ENCODE assay signal across 15 mouse cellular contexts in genomic region chr10:105542081-105542480, GRCm38 (mm10).
DNase-seq lines count a peak whose midpoint lies in the region.
"Had no signal": no experiment of that assay in that cellular context is flagged by ENCODE, and none has a peak within 500 bp of the region (broad histone marks: within the 10 kb centered on the region; RNA-seq: fewer than 3 reads in every experiment).

No protein-coding gene starts in this region.

- DNase-seq in Muller cell, postnatal 12 days (ENCODE audit: inconsistent ontology term) = peak; percentile 93
- DNase-seq in fibroblast of lung, adult 2 months (ENCODE audit: low read depth) = peak; percentile 26
- no peak for DNase-seq in kidney, adult 9 months
- no peak for DNase-seq in urinary bladder, postnatal 4 days (ENCODE audit: low spot score in 2 of 2)
- DNase-seq: adrenal gland, adult 2 months; adrenal gland, adult 8-10 months; adrenal gland, postnatal 10 days; adrenal gland, postnatal 14 days; adrenal gland, postnatal 25 days; adrenal gland, postnatal 36 days; B cell, adult 2 months; cerebellum, adult 11 months; cerebellum, adult 11-12 months; cerebellum, adult 18-20 months; cerebellum, adult 2 months had no signal

Comparison
In these comparisons a context has a peak if more than half of its experiments do, and no peak if none do; other contexts are left out.
1. DNase-seq: peak in Muller cell, postnatal 12 days (single experiment) and fibroblast of lung, adult 2 months (single experiment); none in kidney, adult 9 months (single experiment) and urinary bladder, postnatal 4 days (0 of 2).